Mouse (Mus musculus) ES-Bruce4 (cell line): Measurements from ENCODE around the gene Sox4. TPM values are rescaled to one million over a fixed set of nuclear protein-coding genes. Genes with fewer than 3 reads are reported as not detected.

ENCODE experiments used
- H3K27ac ChIP-seq: 2 replicates; pipeline ENCODE4 v1.5.1; 2012; ENCODE audit warnings: low read length, inconsistent platforms; ENCODE audit not compliant: insufficient read depth
- H3K27me3 ChIP-seq: 2 replicates; pipeline ENCODE4 v1.6.1; 2012; ENCODE audit warnings: mild to moderate bottlenecking, low read length, inconsistent platforms; ENCODE audit not compliant: control insufficient read depth, poor library complexity, insufficient read depth, severe bottlenecking
- H3K36me3 ChIP-seq: 2 replicates; pipeline ENCODE4 v1.6.1; 2012; ENCODE audit warnings: inconsistent platforms, mild to moderate bottlenecking, low read length, moderate library complexity; ENCODE audit not compliant: control insufficient read depth, poor library complexity, insufficient read depth, severe bottlenecking
- H3K4me1 ChIP-seq: one replicate; pipeline ENCODE4 v1.8.1; 2011; ENCODE audit warnings: low read length; ENCODE audit not compliant: control insufficient read depth, insufficient read depth
- H3K4me3 ChIP-seq: 2 replicates; pipeline ENCODE4 v1.5.1; 2011; ENCODE audit warnings: low read depth, mild to moderate bottlenecking, low read length
- H3K9ac ChIP-seq: 2 replicates; pipeline ENCODE4 v1.6.1; 2012; ENCODE audit warnings: low read depth, mild to moderate bottlenecking, inconsistent platforms; ENCODE audit not compliant: poor library complexity, severe bottlenecking
- H3K9me3 ChIP-seq: replicated peaks from 2 replicates; pipeline ENCODE4 v1.6.1; 2012; ENCODE audit warnings: mild to moderate bottlenecking, low read length, inconsistent platforms; ENCODE audit not compliant: control insufficient read depth, poor library complexity, insufficient read depth, severe bottlenecking
- CTCF ChIP-seq: IDR thresholded peaks from one replicate; pipeline ENCODE4 v1.8.1; 2011; ENCODE audit warnings: low read depth, low read length
- EP300 ChIP-seq: IDR thresholded peaks from 2 replicates; pipeline ENCODE4 v1.6.1; 2011; ENCODE audit warnings: low read depth, low read length; ENCODE audit not compliant: insufficient read depth
- POLR2A ChIP-seq: IDR thresholded peaks from one replicate; pipeline ENCODE4 v1.8.1; 2011; ENCODE audit warnings: low read length; ENCODE audit not compliant: insufficient read depth
- polyA plus RNA-seq: library from polyadenylated mRNA; stranded (reverse); fragments of >200 nt; gene quantifications from 2 replicates; pipeline ENCODE4 v1.2.4, GENCODE M21; 2011; ENCODE audit warnings: low read depth; ENCODE audit not compliant: missing spikeins, insufficient read depth, insufficient read length

The Sox4 gene
- polyA plus RNA-seq, 1 experiment = 31.3 TPM

DNA sequence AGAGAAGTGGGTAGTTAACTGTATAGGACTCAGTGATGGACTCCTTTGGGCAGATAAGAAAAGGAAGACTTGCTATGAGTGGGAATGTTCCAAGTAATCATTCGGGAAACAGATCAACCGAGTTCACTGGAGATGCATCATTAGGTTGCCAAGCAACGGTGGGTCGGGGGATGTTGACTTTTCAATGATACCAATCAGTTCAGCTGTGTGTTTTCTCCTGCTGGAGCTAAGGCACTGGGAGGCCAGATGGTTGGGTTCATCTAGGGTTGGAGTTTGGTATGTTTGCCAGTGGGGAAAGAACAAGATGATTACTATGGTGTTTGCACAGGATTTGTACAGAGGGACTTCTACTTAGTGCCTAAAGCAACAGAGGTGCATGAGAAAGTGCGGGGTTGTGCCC is 21.1 kb upstream of the Sox4 start:
- H3K27me3 ChIP-seq = no peaks in the 10 kb centered on the region
- H3K27ac ChIP-seq = no peak overlapping the region
- no peaks in the 10 kb centered on the region for H3K36me3 ChIP-seq
- peaks cover 5% of the 10 kb centered on the region; the same call in 1 of the 2 replicates for H3K9me3 ChIP-seq
- TF ChIP-seq CTCF (no peak), POLR2A (no peak), EP300 (no peak)
- no peak overlapping the region for H3K4me3 ChIP-seq
- H3K9ac ChIP-seq = no peak overlapping the region
- no peaks in the 10 kb centered on the region for H3K4me1 ChIP-seq

DNA sequence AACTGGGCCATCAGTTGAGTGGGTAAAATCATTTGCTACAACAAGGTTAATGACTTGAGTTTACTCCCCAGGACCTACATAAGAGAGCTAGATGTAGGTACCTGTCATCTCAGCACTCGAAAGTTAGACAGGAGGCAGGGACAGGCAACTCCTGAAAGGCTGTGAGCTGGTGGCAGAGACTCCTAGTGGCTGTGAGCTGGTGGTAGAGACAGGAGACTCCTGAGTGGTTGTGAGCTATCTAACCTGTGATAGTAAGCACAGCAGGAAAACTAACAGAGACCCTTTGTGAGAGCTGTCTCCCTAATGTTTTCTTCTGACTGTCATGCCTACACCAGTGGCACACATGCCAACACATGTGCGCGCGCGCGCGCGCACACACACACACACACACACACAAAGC is 7.4 kb upstream of the Sox4 start:
- Histone ChIP-seq H3K27ac (no peak overlapping the region), H3K27me3 (no peaks in the 10 kb centered on the region), H3K4me3 (no peak overlapping the region), H3K9ac (no peak overlapping the region), H3K4me1 (no peaks in the 10 kb centered on the region), H3K36me3 (no peaks in the 10 kb centered on the region), H3K9me3 (no peaks in the 10 kb centered on the region)
- TF ChIP-seq POLR2A = no peak
- TF ChIP-seq CTCF = no peak
- TF ChIP-seq EP300 = no peak

DNA sequence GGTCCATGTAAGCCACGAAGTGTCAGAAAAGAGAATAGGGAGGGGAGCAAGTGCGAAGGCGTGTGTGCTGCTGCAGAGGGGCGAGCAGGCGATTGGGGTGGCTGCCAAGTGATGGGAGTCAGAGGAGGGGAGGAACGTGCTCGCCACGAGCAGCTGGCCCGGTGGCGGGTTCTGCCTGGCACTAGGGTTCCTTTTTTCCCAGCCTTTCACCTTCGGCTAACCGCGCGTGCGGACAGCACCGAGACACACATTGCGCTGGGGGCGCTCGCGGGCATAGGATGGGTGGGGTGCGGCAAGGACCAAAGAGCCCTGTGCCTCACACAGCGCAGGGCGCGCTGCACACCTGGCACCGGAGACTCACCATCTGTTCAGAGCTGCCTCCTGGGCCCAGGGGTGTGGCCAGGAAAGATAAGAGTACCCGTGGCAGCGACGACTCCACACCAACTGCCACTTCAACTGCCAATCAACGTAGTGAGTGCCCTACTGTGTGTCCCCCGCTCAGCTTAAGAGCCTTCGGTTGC is 6.0 kb upstream of the Sox4 start:
- no peaks in the 10 kb centered on the region for H3K36me3 ChIP-seq
- H3K9ac ChIP-seq = peak overlapping the region; percentile 68
- H3K9me3 ChIP-seq = no peaks in the 10 kb centered on the region
- TF ChIP-seq POLR2A = no peak
- TF ChIP-seq CTCF = peak; percentile 44
- no peaks in the 10 kb centered on the region for H3K4me1 ChIP-seq
- H3K27ac ChIP-seq = no peak overlapping the region
- H3K27me3 ChIP-seq = no peaks in the 10 kb centered on the region
- peak overlapping the region; percentile 89 for H3K4me3 ChIP-seq

DNA sequence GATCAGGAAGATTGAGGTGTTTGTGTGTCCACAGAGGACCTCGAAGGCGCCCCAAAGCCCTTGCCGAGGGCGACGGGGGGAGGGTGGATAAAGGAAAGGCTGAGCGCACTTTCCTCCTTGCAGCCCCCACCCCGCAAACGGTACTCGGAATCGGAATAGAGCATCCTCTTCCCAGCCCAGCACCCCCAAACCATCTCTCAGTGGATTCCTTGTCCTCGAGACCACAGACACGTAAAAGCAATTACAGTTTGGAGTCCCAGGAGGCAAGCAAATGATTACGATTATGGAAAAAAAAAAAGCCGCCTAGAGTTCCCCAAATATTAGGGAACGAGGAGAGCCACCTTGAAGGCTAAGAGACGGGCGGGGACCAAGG is 5.5 kb upstream of the Sox4 start:
- Histone ChIP-seq H3K27me3 (no peaks in the 10 kb centered on the region), H3K9ac (peak overlapping the region; percentile 68), H3K27ac (no peak overlapping the region), H3K9me3 (no peaks in the 10 kb centered on the region), H3K4me3 (peak overlapping the region; percentile 89), H3K36me3 (no peaks in the 10 kb centered on the region), H3K4me1 (no peaks in the 10 kb centered on the region)
- TF ChIP-seq CTCF (no peak), EP300 (no peak), POLR2A (no peak)

DNA sequence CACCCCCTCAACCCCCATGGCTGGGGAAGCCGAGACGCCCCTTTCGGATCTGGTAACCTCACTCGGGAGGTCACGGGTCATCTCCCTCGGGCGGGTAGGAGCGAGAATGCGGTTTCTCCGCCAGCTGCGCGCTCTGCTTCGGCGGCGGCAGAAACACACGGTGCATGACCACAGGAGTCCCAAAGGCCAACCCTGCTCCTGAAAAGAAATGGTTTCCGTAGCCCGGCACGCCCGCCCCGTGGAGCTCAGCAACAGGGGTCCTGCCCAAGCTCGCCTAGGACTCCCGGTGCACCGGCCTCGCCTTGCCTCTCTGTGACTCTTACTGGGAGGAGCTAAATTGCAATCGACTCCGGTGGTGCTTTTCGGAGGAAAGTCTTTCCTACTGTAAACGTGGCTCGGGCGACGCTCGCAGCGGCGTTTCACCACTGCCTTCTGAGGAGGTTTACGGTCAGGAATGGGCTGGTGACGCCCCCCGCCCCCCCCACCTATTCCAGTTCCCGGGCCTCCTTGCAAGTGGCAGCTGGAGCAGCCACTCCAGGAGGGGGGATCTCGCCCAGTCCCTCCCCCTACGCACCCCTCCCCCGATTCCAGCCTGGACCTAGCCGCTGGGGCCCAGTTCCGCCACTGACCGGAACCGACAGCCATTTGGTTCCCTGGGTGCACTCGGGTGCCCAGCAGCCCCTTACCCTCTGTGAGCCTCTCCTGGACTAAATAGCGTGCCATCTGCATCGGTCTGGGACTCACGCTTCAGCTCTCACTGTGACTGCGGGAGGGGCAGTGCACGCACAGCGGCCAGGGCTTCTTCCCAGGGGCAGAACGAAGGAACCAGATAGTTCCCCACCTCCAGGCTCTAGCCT is 4.9 kb upstream of the Sox4 start:
- Histone ChIP-seq H3K4me1 (no peaks in the 10 kb centered on the region), H3K4me3 (peak overlapping the region; percentile 89), H3K9me3 (no peaks in the 10 kb centered on the region), H3K36me3 (no peaks in the 10 kb centered on the region), H3K27me3 (no peaks in the 10 kb centered on the region), H3K9ac (peak overlapping the region; percentile 68), H3K27ac (no peak overlapping the region)
- no peak for TF ChIP-seq POLR2A
- TF ChIP-seq EP300 = no peak
- TF ChIP-seq CTCF = no peak

DNA sequence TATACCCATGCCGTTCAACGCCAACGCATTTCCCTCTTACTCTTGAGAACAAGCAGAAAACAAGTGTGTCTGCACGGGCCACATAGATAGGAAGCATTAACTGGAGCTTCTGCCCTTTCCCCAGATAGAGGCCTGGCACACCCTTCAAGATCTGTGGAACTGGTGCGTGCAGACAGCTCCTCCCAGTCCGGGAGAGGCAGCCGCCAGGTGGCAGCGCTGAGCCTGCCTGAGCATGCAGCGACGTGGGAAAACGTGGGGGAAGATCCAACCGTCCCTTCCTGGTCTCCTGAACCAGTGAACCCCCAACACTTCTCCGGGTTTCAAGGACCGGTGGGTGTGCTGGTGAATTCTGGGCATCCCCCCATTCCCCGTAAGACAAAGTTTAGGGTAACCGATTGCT is 4.3 kb upstream of the Sox4 start:
- Histone ChIP-seq H3K36me3 (no peaks in the 10 kb centered on the region), H3K27me3 (no peaks in the 10 kb centered on the region), H3K4me3 (peak overlapping the region; percentile 89), H3K4me1 (no peaks in the 10 kb centered on the region), H3K9me3 (no peaks in the 10 kb centered on the region), H3K27ac (no peak overlapping the region), H3K9ac (peak overlapping the region; percentile 68)
- TF ChIP-seq EP300 (peak; percentile 66; the same call in 1 of the 2 replicates), CTCF (peak; percentile 95), POLR2A (no peak)
